Mouse (Mus musculus) erythroblast, embryonic 14.5 days (primary cell): ENCODE data around the gene Grk3. TPM values are rescaled to one million over a fixed set of nuclear protein-coding genes. Genes with fewer than 3 reads are reported as not detected.

ENCODE experiments used
- H3K27me3 ChIP-seq: 2 replicates; pipeline ENCODE4 v1.6.1; 2012; ENCODE audit warnings: inconsistent platforms; ENCODE audit not compliant: control insufficient read depth
- H3K36me3 ChIP-seq: 2 replicates; pipeline ENCODE4 v1.6.1; 2012; ENCODE audit warnings: mild to moderate bottlenecking, inconsistent platforms; ENCODE audit not compliant: control insufficient read depth
- H3K4me1 ChIP-seq: 2 replicates; pipeline ENCODE4 v1.6.1; 2012; ENCODE audit warnings: inconsistent platforms; ENCODE audit not compliant: control insufficient read depth
- H3K4me3 ChIP-seq: replicated peaks from 2 replicates; pipeline ENCODE3; 2012; ENCODE audit warnings: moderate library complexity, mild to moderate bottlenecking, inconsistent platforms
- H3K9me3 ChIP-seq: 2 replicates; pipeline ENCODE4 v1.6.1; 2012; ENCODE audit warnings: low read length, inconsistent platforms, mixed read lengths; ENCODE audit not compliant: control insufficient read depth
- GATA1 ChIP-seq: IDR thresholded peaks from 2 replicates; pipeline ENCODE4 v1.6.1; 2012; ENCODE audit warnings: low read length, inconsistent platforms, mixed read lengths
- TAL1 ChIP-seq: IDR thresholded peaks from 3 replicates; pipeline ENCODE4 v1.6.1; 2012; ENCODE audit warnings: low read length, inconsistent platforms, mixed read lengths
- polyA plus RNA-seq: library from polyadenylated mRNA; stranded (reverse); fragments of >175 nt; gene quantifications from 2 replicates; pipeline ENCODE4 v1.2.3, GENCODE M21; 2012

Gene Grk3
- polyA plus RNA-seq, 1 experiment, result under 0.01 TPM

DNA sequence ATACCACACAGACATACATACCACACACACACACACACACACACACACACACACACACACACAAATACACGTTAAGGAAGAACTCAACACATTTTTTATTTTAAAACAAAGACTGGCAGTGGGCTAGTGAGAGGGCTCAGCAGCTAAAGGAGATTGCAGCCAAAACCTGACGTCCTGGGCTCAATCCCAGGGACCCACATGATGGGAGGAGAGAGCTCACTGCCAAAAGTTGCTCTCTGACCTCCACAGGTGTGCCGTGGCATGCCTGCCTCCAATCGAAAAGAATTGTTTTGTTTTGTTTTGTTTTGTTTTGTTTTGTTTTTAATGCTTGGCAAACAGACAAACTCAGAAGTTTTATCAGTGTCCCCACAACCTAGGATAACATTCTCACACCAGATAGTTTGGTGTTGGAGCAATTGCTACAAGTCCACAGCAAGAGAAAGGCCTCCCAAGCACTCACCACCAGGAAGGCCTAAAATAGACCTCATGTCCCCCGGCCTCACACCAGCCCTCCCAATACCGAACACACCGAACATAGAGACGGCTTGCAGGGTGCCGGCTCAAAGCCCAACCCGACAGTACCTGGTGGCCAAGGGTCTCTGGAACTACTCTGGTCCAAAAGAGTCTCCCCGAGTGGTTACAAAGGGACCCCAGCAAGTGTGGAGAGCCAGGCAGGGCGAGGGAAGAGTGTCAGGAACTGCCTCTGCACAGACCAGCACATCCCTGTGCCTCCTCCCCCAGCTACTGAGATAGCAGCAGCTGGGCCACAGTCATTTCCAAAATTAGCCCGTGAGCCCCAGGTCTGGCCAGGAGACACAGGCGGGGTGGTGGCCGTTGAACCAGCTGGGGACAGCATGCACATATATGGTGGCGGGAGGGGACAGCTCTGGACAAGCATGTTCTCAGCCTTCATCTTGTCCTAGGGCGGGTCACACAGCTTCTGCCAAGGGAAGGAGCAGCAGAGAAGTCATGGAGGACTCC lies 119.6 kb downstream of the Grk3 start, which contains the start of gene Myo18b:
Gene Myo18b, minus strand, starts transcription at position 689 of the 981 bp plus-strand sequence.
- H3K4me3 ChIP-seq, result no peak within 1 kb of the TSS
- no peaks in the 10 kb centered on the region for H3K36me3 ChIP-seq
- TF ChIP-seq TAL1 (no peak), GATA1 (no peak)
- no peaks in the 10 kb centered on the region for H3K27me3 ChIP-seq
- no peaks in the 10 kb centered on the region for H3K4me1 ChIP-seq
- H3K9me3 ChIP-seq, result peaks cover 11% of the 10 kb centered on the region

DNA sequence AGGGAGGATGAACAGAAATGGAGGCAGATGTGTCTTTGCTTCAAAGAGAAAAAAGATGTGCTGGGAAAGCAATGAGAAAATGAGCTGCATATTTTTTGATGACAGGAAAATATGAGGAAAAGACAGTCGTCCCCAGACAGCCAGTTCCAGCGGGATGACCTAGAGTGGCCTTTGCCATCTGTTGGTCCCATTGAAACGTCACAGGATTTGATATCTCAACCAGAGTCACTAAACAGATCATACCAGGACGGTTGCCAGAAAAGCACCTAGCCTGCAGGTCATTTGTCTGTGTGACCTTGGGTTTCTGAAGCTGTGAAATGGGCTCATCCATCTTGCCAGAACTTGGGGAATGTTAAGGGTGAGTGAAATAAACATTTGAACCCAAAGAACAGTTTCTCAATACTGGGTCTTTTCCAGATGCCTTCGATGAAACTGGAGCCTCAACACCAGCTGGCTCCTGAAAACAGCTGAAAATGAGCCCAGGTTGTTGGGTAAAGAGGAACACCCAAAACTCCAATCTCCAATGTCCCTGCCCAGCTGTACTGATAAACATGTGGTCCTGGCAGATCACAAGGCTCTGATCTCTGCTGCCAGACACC lies 122.0 kb downstream of the Grk3 start:
- H3K27me3 ChIP-seq, result no peaks in the 10 kb centered on the region
- H3K36me3 ChIP-seq, result no peaks in the 10 kb centered on the region
- no peaks in the 10 kb centered on the region for H3K4me1 ChIP-seq
- H3K4me3 ChIP-seq, result no peak overlapping the region
- peaks cover 8% of the 10 kb centered on the region for H3K9me3 ChIP-seq
- TF ChIP-seq TAL1, result no peak
- no peak for TF ChIP-seq GATA1

DNA sequence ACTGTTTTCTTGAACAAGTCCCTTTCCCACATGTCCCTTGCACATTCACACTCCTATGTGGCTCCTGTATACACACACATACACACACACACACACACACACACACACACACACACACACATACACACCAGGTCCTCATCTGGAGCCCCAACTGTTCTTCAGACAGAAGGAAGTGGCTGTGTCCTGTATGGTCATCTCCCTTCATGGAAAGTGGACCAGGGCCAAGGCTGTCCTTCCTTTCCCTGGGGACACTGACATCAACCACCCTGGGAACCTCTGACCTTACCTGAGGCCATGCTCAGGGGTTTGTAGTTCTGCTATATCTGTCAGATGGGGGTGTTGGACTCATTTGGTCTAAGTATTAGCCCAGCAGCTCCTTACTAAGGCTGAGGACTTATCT lies 123.2 kb downstream of the Grk3 start:
- TF ChIP-seq TAL1 (no peak), GATA1 (no peak)
- no peaks in the 10 kb centered on the region for H3K4me1 ChIP-seq
- no peaks in the 10 kb centered on the region for H3K36me3 ChIP-seq
- H3K4me3 ChIP-seq, result no peak overlapping the region
- peaks cover 2% of the 10 kb centered on the region; the same call in 1 of the 2 replicates for H3K9me3 ChIP-seq
- H3K27me3 ChIP-seq, result no peaks in the 10 kb centered on the region

DNA sequence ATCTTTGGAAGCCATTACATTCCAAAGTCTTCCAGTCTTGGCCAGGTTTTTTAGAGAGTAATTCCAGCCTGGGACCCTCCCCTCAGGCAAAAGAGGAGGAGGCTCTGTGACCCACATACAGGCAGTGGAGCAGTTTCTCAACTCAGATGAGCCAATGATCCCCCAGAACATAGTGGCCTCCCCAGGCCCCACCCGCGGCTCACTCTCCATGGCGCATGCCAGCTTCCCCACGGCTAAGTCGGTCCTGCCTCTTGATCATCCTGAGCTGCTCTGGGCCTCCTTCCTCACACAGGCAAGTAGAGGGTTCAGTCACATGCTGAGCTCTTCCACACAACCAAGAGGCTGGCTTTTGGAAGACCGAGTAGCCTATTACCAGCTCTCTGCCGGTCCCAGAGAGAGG lies 126.9 kb downstream of the Grk3 start:
- H3K27me3 ChIP-seq, result no peaks in the 10 kb centered on the region
- no peaks in the 10 kb centered on the region for H3K4me1 ChIP-seq
- H3K9me3 ChIP-seq, result peaks cover 7% of the 10 kb centered on the region; the same call in 1 of the 2 replicates
- no peaks in the 10 kb centered on the region for H3K36me3 ChIP-seq
- TF ChIP-seq TAL1, result no peak
- no peak for TF ChIP-seq GATA1
- no peak overlapping the region for H3K4me3 ChIP-seq

DNA sequence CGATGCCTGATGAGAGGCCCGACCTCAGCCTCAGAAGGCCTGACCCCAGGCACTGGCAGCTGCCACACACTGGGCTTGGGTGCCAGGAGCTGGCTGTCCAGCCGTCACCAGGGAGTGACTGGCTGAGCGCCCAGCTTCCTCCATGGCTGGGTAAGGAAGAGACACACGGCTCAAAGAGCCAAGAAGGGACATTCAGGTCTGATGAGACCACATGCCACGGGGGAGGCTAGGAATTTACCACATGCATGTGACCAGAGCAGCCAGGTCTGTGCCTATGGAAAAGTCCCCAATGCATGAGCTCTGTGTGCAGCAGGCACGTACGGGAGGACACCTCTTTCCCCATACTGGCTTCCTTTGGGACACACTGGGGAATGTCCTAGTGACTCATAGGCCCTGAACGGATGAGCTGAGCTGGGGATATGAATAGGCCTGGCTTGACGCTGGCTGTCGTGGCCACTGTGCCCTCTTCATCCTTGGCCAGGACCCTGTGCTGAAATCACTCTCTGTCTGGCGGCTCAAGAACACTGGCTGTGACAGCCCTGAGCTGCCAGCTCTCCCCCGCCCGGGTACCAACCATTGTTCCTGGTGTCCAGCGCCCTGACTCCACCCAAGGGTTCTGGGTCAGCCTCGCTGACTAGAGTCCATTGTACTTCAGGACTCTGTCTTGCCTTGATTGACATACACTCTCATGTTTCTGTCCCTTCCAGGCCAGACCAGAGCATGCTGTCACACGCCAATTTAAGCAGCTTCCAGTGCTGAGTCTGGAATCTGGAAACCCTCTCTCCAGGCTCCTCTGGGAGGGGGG lies 128.7 kb downstream of the Grk3 start:
- H3K9me3 ChIP-seq, result peaks cover 7% of the 10 kb centered on the region; the same call in 1 of the 2 replicates
- no peaks in the 10 kb centered on the region for H3K4me1 ChIP-seq
- H3K27me3 ChIP-seq, result no peaks in the 10 kb centered on the region
- no peaks in the 10 kb centered on the region for H3K36me3 ChIP-seq
- TF ChIP-seq TAL1 (no peak), GATA1 (no peak)
- H3K4me3 ChIP-seq, result no peak overlapping the region

DNA sequence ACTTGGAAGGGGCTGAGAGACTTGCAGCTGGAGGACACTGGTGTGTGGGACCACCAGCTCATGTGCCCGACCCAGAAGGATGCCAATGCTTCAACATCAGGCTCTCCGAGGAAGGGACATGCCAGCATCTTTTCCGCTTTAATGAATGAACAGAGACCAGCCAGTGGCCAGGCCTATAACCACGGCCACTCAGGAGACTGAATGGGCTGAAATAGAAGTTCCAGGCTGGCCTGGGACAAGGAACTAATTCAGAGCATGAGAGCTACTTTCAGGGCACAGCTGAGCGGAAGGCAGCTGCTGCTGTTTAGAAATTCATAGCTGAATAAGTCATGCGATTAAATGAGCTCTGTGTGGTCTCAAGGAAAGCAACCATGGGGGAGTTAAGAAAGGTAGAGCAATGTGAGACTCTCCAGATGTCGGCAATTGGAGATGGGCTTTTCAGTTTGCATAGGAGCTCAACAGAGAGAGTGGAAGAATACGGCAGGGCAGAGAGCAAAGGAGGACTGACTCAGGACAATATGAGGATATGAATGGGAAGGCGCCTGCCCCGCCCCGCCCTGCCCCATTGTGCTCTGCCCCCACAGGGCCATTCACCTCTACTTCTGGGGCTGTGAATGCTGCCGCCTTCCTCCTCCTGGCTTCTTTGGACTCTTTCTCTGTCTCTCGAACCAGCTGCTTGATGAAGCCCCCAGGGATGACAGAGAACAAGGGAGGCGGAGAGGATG lies 138.0 kb downstream of the Grk3 start:
- Histone ChIP-seq H3K27me3 (no peaks in the 10 kb centered on the region), H3K4me1 (no peaks in the 10 kb centered on the region), H3K9me3 (no peaks in the 10 kb centered on the region), H3K4me3 (no peak overlapping the region), H3K36me3 (no peaks in the 10 kb centered on the region)
- TF ChIP-seq GATA1, result no peak
- no peak for TF ChIP-seq TAL1

DNA sequence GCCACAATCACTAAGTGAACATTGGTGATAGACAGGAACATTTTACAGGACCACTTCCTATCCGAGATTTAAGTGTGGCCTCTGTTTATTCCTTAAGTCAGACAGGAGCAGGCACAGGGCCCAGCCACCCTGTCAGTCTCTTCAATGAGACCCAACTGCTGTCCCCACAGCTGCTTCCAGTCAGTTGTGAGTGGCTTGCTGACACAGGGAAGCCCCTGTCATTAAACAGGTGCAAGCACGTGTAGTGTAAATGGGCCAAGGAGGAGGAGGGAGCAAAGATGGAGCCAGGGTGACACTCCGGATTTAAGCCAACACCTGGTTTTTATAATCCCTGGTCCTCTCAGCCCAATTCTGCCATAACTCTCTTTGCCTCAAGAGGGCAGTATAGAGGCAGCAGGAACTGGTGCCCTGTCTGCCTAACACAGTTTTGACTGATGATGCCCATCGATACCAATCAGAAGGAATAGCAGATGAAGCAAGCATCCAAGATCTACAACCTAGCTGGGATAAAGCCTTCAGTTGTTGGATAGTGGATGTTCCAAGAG lies 138.7 kb downstream of the Grk3 start:
- H3K36me3 ChIP-seq, result no peaks in the 10 kb centered on the region
- no peak for TF ChIP-seq TAL1
- no peak for TF ChIP-seq GATA1
- H3K27me3 ChIP-seq, result no peaks in the 10 kb centered on the region
- H3K4me1 ChIP-seq, result no peaks in the 10 kb centered on the region
- H3K4me3 ChIP-seq, result no peak overlapping the region
- H3K9me3 ChIP-seq, result no peaks in the 10 kb centered on the region

DNA sequence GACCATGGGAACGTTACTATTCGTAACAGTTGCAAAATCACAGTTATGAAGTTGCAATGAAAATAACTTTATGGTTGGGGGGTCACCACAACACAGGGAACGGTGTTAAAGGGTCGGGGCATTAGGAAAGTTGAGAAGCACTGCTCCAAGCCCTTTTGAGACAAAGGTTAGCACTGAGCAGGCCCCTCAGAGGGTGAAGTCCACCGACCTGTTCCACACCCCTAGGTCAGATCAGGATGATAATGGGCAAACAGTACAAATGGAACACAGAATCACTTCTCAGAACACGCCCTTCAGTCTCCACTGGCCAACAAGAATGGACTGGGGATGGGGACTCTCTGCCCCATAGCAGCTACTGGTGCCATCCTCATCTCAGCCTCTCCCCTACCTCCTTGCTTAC lies 142.6 kb downstream of the Grk3 start:
- TF ChIP-seq TAL1 (no peak), GATA1 (no peak)
- no peaks in the 10 kb centered on the region for H3K27me3 ChIP-seq
- H3K36me3 ChIP-seq, result no peaks in the 10 kb centered on the region
- H3K4me3 ChIP-seq, result no peak overlapping the region
- no peaks in the 10 kb centered on the region for H3K4me1 ChIP-seq
- no peaks in the 10 kb centered on the region for H3K9me3 ChIP-seq
